Mouse (Mus musculus) cerebellum, adult 2 months (tissue): ENCODE data around the gene Siae.

Source experiments
- CTCF ChIP-seq: fragments of 200-500 bp; IDR thresholded peaks from 2 replicates; pipeline ENCODE4 v1.5.1; 2011; ENCODE audit warnings: low read depth, mild to moderate bottlenecking, control low read depth, low read length, moderate library complexity, borderline replicate concordance; ENCODE audit not compliant: insufficient read depth
- POLR2A ChIP-seq: fragments of 200-500 bp; IDR thresholded peaks from 2 replicates; pipeline ENCODE4 v1.6.1; 2011; ENCODE audit warnings: low read length, control low read depth, borderline replicate concordance; ENCODE audit not compliant: insufficient read depth

DNA sequence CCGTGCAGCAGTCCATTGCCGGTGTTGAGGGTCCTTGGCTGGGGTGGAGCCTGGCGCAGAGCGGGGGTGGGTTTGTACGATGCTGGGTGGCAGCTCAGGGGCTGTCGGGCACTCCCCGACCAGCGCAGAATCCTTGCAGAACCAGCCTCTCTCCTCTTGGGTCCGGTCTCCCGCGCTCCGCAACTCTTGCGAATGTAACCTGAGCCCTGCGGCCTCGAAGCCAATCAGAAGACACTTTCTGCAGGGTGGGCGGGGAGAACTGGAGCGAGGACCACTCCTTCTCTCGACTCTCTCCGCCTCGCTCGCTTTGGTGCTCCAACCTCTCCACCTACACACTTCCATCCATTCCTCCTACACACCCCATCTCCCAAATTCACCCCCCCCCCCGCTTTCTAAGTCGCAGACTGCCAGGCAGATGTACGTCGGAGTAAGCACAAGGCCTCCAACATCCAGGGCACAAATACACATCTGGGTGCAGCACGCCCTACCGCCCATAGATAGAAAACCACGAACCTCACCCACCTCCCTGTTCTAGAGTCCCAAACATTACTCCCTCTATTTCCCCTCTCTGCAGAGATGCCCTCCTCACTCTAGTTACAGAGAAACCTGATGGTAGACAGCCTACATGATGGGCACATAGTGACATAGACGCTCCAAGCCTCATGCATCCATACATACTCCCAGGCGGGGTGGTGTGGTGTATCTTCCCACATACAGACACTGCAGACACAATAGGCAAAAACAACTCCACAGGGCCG lies 2.8 kb upstream of the Siae start, which contains the start of gene Nrgn:
- TF ChIP-seq CTCF (no peak), POLR2A (no peak)
